Mouse (Mus musculus): ENCODE data around the gene Nras.

Nras gene

GRCm38 (mm10) chr3:103058207-103059157 lies at the start of gene Nras:
Nras (plus strand) TSS chr3:103058285.
- DNase-seq: peak; percentile 94

GRCm38 (mm10) chr3:103017350-103017749 lies 40.7 kb upstream of the Nras start:
- DNase-seq: no peak

GRCm38 (mm10) chr3:103019462-103019861 lies 38.6 kb upstream of the Nras start:
- DNase-seq: no peak

- peak; percentile 96 for DNase-seq
These were observed 37.7 kb upstream of the Nras start, which contains the start of gene Csde1 for GRCm38 (mm10) chr3:103020249-103020942. Csde1 (plus strand) TSS chr3:103020426.

GRCm38 (mm10) chr3:103020943-103021638 lies 37.0 kb upstream of the Nras start:
- peak; percentile 90 for DNase-seq

GRCm38 (mm10) chr3:103026174-103026573 lies 31.9 kb upstream of the Nras start:
- DNase-seq: no peak

- DNase-seq: no peak
These were observed 17.8 kb upstream of the Nras start for GRCm38 (mm10) chr3:103040285-103040684.

GRCm38 (mm10) chr3:103040861-103041379 lies 17.2 kb upstream of the Nras start:
- DNase-seq: no peak

- DNase-seq: no peak
These were observed 2.0 kb upstream of the Nras start for GRCm38 (mm10) chr3:103056016-103056595.

- DNase-seq: no peak
These were observed 333 bp upstream of the Nras start for GRCm38 (mm10) chr3:103057752-103058151.

- DNase-seq: no peak
These were observed 8.8 kb downstream of the Nras start for GRCm38 (mm10) chr3:103066927-103067326.

GRCm38 (mm10) chr3:103068971-103069370 lies 10.9 kb downstream of the Nras start:
- no peak for DNase-seq

- DNase-seq: no peak
These were observed 15.7 kb downstream of the Nras start, which contains the start of gene Ampd1 for GRCm38 (mm10) chr3:103073771-103074170. Ampd1 (plus strand) TSS chr3:103074014.

- DNase-seq: no peak
These were observed 17.8 kb downstream of the Nras start for GRCm38 (mm10) chr3:103075871-103076270.

- no peak for DNase-seq
These were observed 18.4 kb downstream of the Nras start for GRCm38 (mm10) chr3:103076476-103076875.

- no peak for DNase-seq
These were observed 21.2 kb downstream of the Nras start for GRCm38 (mm10) chr3:103079301-103079700.

GRCm38 (mm10) chr3:103081051-103081450 lies 23.0 kb downstream of the Nras start:
- no peak for DNase-seq

- no peak for DNase-seq
These were observed 23.9 kb downstream of the Nras start for GRCm38 (mm10) chr3:103081861-103082453.

- no peak for DNase-seq
These were observed 24.7 kb downstream of the Nras start for GRCm38 (mm10) chr3:103082761-103083160.

GRCm38 (mm10) chr3:103085986-103086385 lies 27.9 kb downstream of the Nras start:
- no peak for DNase-seq

GRCm38 (mm10) chr3:103091753-103092152 lies 33.7 kb downstream of the Nras start:
- no peak for DNase-seq

- DNase-seq: no peak
These were observed 40.6 kb downstream of the Nras start for GRCm38 (mm10) chr3:103098662-103099061.
